In genomic region chr7:34196132-34197128, GRCm38 (mm10) we compare ENCODE assay signal across 8 mouse cellular contexts. TPM values are rescaled to one million over a fixed set of nuclear protein-coding genes. Genes with fewer than 3 reads are reported as not detected.
DNase-seq lines count a peak whose midpoint lies in the region; ATAC-seq and TF ChIP-seq lines count a peak whose summit lies in the region.

Pdcd2l (minus strand) TSS chr7:34196661.

- no peak for TF ChIP-seq CTCF in G1E (IDR thresholded peaks at IDR 0.05; ENCODE audit: low read depth, low read length)
- TF ChIP-seq CTCF in forebrain, postnatal 0 days (IDR thresholded peaks at IDR 0.05; ENCODE audit: low read depth), result no peak; the same call in 1 of the 2 replicates

- peak within 1 kb of the TSS; percentile 80 for H3K27ac ChIP-seq in forebrain, postnatal 0 days (ENCODE audit: low read depth, low read length)
- H3K27ac ChIP-seq in lung, embryonic 15.5 days, result peak within 1 kb of the TSS; percentile 67; the same call in 1 of the 2 replicates

- H3K4me2 ChIP-seq in forebrain, postnatal 0 days (ENCODE audit: low read depth), result peak within 1 kb of the TSS; percentile 85
- peak within 1 kb of the TSS; percentile 73 for H3K4me2 ChIP-seq in lung, embryonic 15.5 days

- no peaks in the 10 kb centered on the region for H3K9me3 ChIP-seq in G1E (replicated peaks)
- no peaks in the 10 kb centered on the region for H3K9me3 ChIP-seq in forebrain, postnatal 0 days (ENCODE audit: low read length)
- no peaks in the 10 kb centered on the region for H3K9me3 ChIP-seq in lung, embryonic 15.5 days

- peaks cover 53% of the 10 kb centered on the region for H3K36me3 ChIP-seq in G1E (replicated peaks)
- H3K36me3 ChIP-seq in forebrain, postnatal 0 days (ENCODE audit: insufficient read depth), result peaks cover 19% of the 10 kb centered on the region
- peaks cover 24% of the 10 kb centered on the region for H3K36me3 ChIP-seq in lung, embryonic 15.5 days

- peak; percentile 70 for DNase-seq in G1E (ENCODE audit: low spot score)
- peak; percentile 90 to 94 for DNase-seq in cerebellum, adult 18-20 months
- DNase-seq in forebrain, postnatal 0 days, result peak; percentile 96
- peak; percentile 95 for DNase-seq in heart, postnatal 4 days
- DNase-seq in layer of hippocampus, adult 8-10 months (ENCODE audit: low spot score in 2 of 2), result peak; percentile 87 to 92
- peak; percentile 84 for DNase-seq in ovary, adult 18-20 months (ENCODE audit: low spot score)
- peak; percentile 90 for DNase-seq in thymus, postnatal 0 days (ENCODE audit: low spot score)

- H3K27me3 ChIP-seq in G1E (ENCODE audit: insufficient read depth, low read length), result no peaks in the 10 kb centered on the region
- H3K27me3 ChIP-seq in forebrain, postnatal 0 days (ENCODE audit: insufficient read depth, low read length), result no peaks in the 10 kb centered on the region
- H3K27me3 ChIP-seq in lung, embryonic 15.5 days, result no peaks in the 10 kb centered on the region

- 4% methylated on average over 65 of the region's 70 CpGs for WGBS in forebrain, postnatal 0 days
- 3% methylated on average over 70 of the region's 70 CpGs for WGBS in lung, embryonic 15.5 days

- peaks cover 40% of the 10 kb centered on the region for H3K4me1 ChIP-seq in G1E (ENCODE audit: insufficient read depth, low read depth, low read length)
- H3K4me1 ChIP-seq in forebrain, postnatal 0 days (ENCODE audit: insufficient read depth), result peaks cover 8% of the 10 kb centered on the region; the same call in 1 of the 2 replicates
- H3K4me1 ChIP-seq in lung, embryonic 15.5 days, result peaks cover 8% of the 10 kb centered on the region

- peak within 1 kb of the TSS; percentile 100 for H3K4me3 ChIP-seq in G1E (ENCODE audit: low read depth, low read length)
- H3K4me3 ChIP-seq in forebrain, postnatal 0 days (ENCODE audit: low read depth, low read length), result peak within 1 kb of the TSS; percentile 86
- peak within 1 kb of the TSS; percentile 86 for H3K4me3 ChIP-seq in lung, embryonic 15.5 days

- peak within 1 kb of the TSS; percentile 87 for H3K9ac ChIP-seq in forebrain, postnatal 0 days
- H3K9ac ChIP-seq in lung, embryonic 15.5 days, result peak within 1 kb of the TSS; percentile 96

- peak; percentile 67 for ATAC-seq in G1E (ENCODE audit: extremely low read depth, insufficient number of reproducible peaks, low FRiP score, poor library complexity, severe bottlenecking)
- peak; percentile 97 for ATAC-seq in forebrain, postnatal 0 days
- ATAC-seq in lung, embryonic 15.5 days (ENCODE audit: borderline replicate concordance, extremely low read depth, low FRiP score, low TSS enrichment), result peak; percentile 90

RNA-seq across cellular contexts. Expression of gene Pdcd2l, which starts in this region (rescaled TPM):
- 36.6 and 38.6 TPM in 2 replicates for total RNA-seq in G1E (2014; fragmentation: Nextera tagmentation)
- total RNA-seq in G1E (2017), result 48.3 and 49.8 TPM in 2 replicates
- 6.9 and 8.0 TPM in 2 replicates for polyA plus RNA-seq in G1E (2012)
- total RNA-seq in forebrain, postnatal 0 days (2014; rRNA removed), result 47.4 and 63.7 TPM in 2 replicates
- polyA plus RNA-seq in forebrain, postnatal 0 days (2015; fragmentation: Nextera tagmentation; extraction: Ambion mirVana), result 69.0 and 74.7 TPM in 2 replicates
- total RNA-seq in heart, postnatal 4 days (2021), result 10 to 100 TPM; 24.7 to 25.9 TPM
- total RNA-seq in layer of hippocampus, adult 8-10 months (2022), result 10 to 100 TPM; 22.8 to 28.3 (median 24.4) TPM
- polyA plus RNA-seq in lung, embryonic 15.5 days (2015; fragmentation: Nextera tagmentation; extraction: Ambion mirVana), result 57.6 and 58.1 TPM in 2 replicates
- 54.2 and 62.3 TPM in 2 replicates for polyA plus RNA-seq in thymus, postnatal 0 days (2015; fragmentation: Nextera tagmentation; extraction: Ambion mirVana)

Comparison
In these comparisons a context has a peak if more than half of its experiments do, and no peak if none do; other contexts are left out.
1. Peak in every context shown above with its lines: DNase-seq, ATAC-seq, H3K4me3 ChIP-seq and H3K27ac ChIP-seq.